Mouse (Mus musculus) liver, embryonic 13.5 days (tissue): ENCODE data around the gene Ddn. TPM values are rescaled to one million over a fixed set of nuclear protein-coding genes. Genes with fewer than 3 reads are reported as not detected.

Experiments
- ATAC-seq: fragments of 200-750 bp; cut with Nextera tagmentation; 2 replicates; pipeline ENCODE4 v1.8.0; 2017; ENCODE audit warnings: low read depth, mild to moderate bottlenecking, moderate number of reproducible peaks, moderate library complexity
- DNase-seq: peaks from one replicate; pipeline ENCODE4 v3.0.0; 2022
- H3K27ac ChIP-seq: fragments of 300-500 bp; sonication (generic); 2 replicates; pipeline ENCODE4 v1.5.1; 2015; ENCODE audit warnings: moderate library complexity, mild to moderate bottlenecking, inconsistent platforms
- H3K27me3 ChIP-seq: fragments of 300-500 bp; sonication (generic); 2 replicates; pipeline ENCODE4 v1.6.1; 2015; ENCODE audit warnings: mild to moderate bottlenecking, inconsistent platforms
- H3K36me3 ChIP-seq: fragments of 300-500 bp; sonication (generic); 2 replicates; pipeline ENCODE4 v1.6.1; 2015; ENCODE audit warnings: mild to moderate bottlenecking, inconsistent platforms
- H3K4me1 ChIP-seq: fragments of 300-500 bp; sonication (generic); replicated peaks from 2 replicates; pipeline ENCODE4 v1.6.1; 2015; ENCODE audit warnings: inconsistent platforms
- H3K4me2 ChIP-seq: fragments of 300-500 bp; sonication (generic); 2 replicates; pipeline ENCODE4 v1.6.1; 2015; ENCODE audit warnings: inconsistent platforms, mild to moderate bottlenecking, moderate library complexity
- H3K4me3 ChIP-seq: fragments of 300-500 bp; sonication (generic); replicated peaks from 2 replicates; pipeline ENCODE4 v1.5.1; 2015; ENCODE audit warnings: mild to moderate bottlenecking, inconsistent platforms
- H3K9ac ChIP-seq: fragments of 300-500 bp; sonication (generic); 2 replicates; pipeline ENCODE4 v1.6.1; 2015; ENCODE audit warnings: mild to moderate bottlenecking, inconsistent platforms
- H3K9me3 ChIP-seq: fragments of 300-500 bp; sonication (generic); replicated peaks from 2 replicates; pipeline ENCODE4 v1.6.1; 2016; ENCODE audit warnings: inconsistent platforms
- WGBS: fragments of 180-500 bp; shearing (Covaris S2); methylation state at CpG from one replicate; pipeline ENCODE4 v1.1.7; 2015; ENCODE audit not compliant: insufficient replicate concordance; 5-methylcytosine and 5-hydroxymethylcytosine counted together
- polyA plus RNA-seq: library from polyadenylated mRNA; unstranded; fragments of >200 nt; fragmentation: Nextera tagmentation; extraction: Ambion mirVana; gene quantifications from 2 replicates; pipeline ENCODE4 v1.2.1, GENCODE M21; 2015

Gene Ddn
- polyA plus RNA-seq, 1 experiment from 2014 or later: not detected

DNA sequence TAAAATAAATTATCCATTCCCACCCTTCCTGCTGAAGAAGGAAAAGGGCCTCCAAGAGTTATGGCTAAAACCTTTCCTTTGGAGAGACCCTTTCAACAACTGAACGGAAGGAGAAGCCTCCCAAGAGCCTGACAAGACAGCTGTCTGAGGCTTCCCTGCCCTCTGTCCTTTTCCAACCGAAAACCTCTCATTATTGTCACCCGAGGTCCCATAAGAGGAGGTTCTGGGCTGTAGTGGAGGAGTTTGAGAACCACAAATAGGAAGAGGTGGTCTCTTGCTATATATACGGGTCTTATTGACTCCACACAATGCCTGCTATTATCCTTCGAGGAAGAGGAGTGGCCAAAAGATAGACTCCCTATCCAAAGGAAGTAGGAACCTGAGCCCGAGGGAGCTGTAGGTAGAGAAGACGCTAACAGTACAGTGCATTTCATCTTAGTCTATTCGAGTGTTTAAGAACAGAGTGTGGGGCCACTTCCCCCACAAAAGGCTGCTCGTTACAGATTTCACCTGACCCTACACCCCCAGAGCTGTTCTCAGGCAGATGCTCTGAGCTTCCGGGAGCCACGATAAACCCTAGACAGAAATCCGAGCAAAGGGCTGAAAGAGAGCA is 37.4 kb downstream of the Ddn start:
- peak overlapping the region; percentile 50 for H3K4me3 ChIP-seq
- H3K4me1 ChIP-seq: peaks cover 30% of the 10 kb centered on the region
- H3K9me3 ChIP-seq: no peaks in the 10 kb centered on the region
- H3K27me3 ChIP-seq: peaks cover 92% of the 10 kb centered on the region
- H3K4me2 ChIP-seq: peak overlapping the region; percentile 65
- DNase-seq (no peak), ATAC-seq (no peak)
- 5% methylated on average over 12 of the region's 12 CpGs for WGBS
- no peak overlapping the region for H3K9ac ChIP-seq
- no peaks in the 10 kb centered on the region for H3K36me3 ChIP-seq
- no peak overlapping the region for H3K27ac ChIP-seq

DNA sequence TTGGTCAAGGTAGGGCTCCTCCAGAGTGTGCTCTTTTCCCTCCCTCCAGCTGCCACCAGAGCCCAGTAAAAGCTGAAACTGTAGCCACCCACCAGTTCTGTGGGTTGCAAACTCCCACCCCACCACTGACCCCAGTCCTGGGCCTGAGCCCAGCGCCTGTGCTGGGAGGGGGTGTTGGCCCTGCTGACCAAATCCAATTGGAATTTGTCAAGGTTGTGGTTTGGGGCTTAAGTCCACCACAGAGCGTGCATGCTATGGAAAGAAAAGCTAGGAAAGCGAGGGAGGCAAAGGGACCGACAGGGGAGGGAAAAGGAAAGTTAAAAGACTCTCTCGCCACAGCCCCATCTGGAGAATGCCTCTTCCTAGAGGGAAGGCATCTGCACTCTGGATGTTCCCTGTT is 41.0 kb downstream of the Ddn start:
- H3K36me3 ChIP-seq: no peaks in the 10 kb centered on the region
- no peak overlapping the region for H3K27ac ChIP-seq
- no peak overlapping the region for H3K9ac ChIP-seq
- H3K27me3 ChIP-seq: peaks cover 84% of the 10 kb centered on the region
- DNase-seq: no peak
- ATAC-seq: no peak
- 51% methylated on average over 5 of the region's 5 CpGs for WGBS
- no peaks in the 10 kb centered on the region for H3K9me3 ChIP-seq
- no peak overlapping the region for H3K4me2 ChIP-seq
- H3K4me3 ChIP-seq: no peak overlapping the region
- peaks cover 18% of the 10 kb centered on the region for H3K4me1 ChIP-seq

- Histone ChIP-seq H3K27ac (no peak overlapping the region), H3K9me3 (no peaks in the 10 kb centered on the region), H3K4me3 (no peak overlapping the region), H3K9ac (no peak overlapping the region), H3K4me1 (peaks cover 25% of the 10 kb centered on the region), H3K4me2 (no peak overlapping the region), H3K27me3 (peaks cover 63% of the 10 kb centered on the region), H3K36me3 (no peaks in the 10 kb centered on the region)
- no peak for ATAC-seq
- DNase-seq: no peak
- 57% methylated on average over 4 of the region's 4 CpGs for WGBS
Observed at GRCm38 (mm10) chr15:98765929-98766328, 43.4 kb downstream of the Ddn start.

- Histone ChIP-seq H3K4me2 (peak within 1 kb of the TSS; percentile 99), H3K9ac (peak within 1 kb of the TSS; percentile 87), H3K27ac (peak within 1 kb of the TSS; percentile 62), H3K9me3 (no peaks in the 10 kb centered on the region), H3K27me3 (peaks cover 33% of the 10 kb centered on the region), H3K4me1 (peaks cover 25% of the 10 kb centered on the region), H3K36me3 (peaks cover 9% of the 10 kb centered on the region), H3K4me3 (peak within 1 kb of the TSS; percentile 85)
- DNase-seq (peak; percentile 87), ATAC-seq (peak; percentile 86)
- under 1% methylated on average over 61 of the region's 76 CpGs for WGBS
Observed at GRCm38 (mm10) chr15:98762670-98763529, 46.4 kb downstream of the Ddn start, which contains the start of gene Arf3. Arf3 (minus strand) TSS chr15:98763214.

GRCm38 (mm10) chr15:98762201-98762621 is 47.1 kb downstream of the Ddn start:
- ATAC-seq (peak; percentile 70), DNase-seq (peak; percentile 58)
- Histone ChIP-seq H3K9ac (peak overlapping the region; percentile 87), H3K27me3 (peaks cover 30% of the 10 kb centered on the region), H3K4me2 (peak overlapping the region; percentile 99), H3K36me3 (peaks cover 9% of the 10 kb centered on the region), H3K4me1 (peaks cover 25% of the 10 kb centered on the region), H3K27ac (peak overlapping the region; percentile 62), H3K9me3 (no peaks in the 10 kb centered on the region), H3K4me3 (peak overlapping the region; percentile 85)
- 2% methylated on average over 19 of the region's 24 CpGs for WGBS

- Histone ChIP-seq H3K36me3 (peaks cover 11% of the 10 kb centered on the region), H3K4me1 (peaks cover 32% of the 10 kb centered on the region), H3K9ac (no peak overlapping the region), H3K27ac (no peak overlapping the region), H3K27me3 (no peaks in the 10 kb centered on the region), H3K9me3 (no peaks in the 10 kb centered on the region), H3K4me2 (no peak overlapping the region), H3K4me3 (no peak overlapping the region)
- no peak for ATAC-seq
- no peak for DNase-seq
- WGBS: 56% methylated on average over 2 of the region's 2 CpGs
Observed at GRCm38 (mm10) chr15:98754125-98754524, 55.2 kb downstream of the Ddn start.

Other genes with a start within 250 kb of the Ddn start
- gene Ccnt1, start 238.6 kb downstream of the Ddn start, polyA plus RNA-seq: 27.4 and 34.3 TPM in 2 replicates
- gene 4930415O20Rik, start 238.5 kb downstream of the Ddn start, polyA plus RNA-seq: not detected in 2 replicates
- 5.2 and 6.2 TPM in 2 replicates for gene Adcy6, start 199.4 kb downstream of the Ddn start, polyA plus RNA-seq
- gene Cacnb3, start 178.7 kb downstream of the Ddn start, polyA plus RNA-seq: 1.4 and 1.5 TPM in 2 replicates
- gene Ddx23, start 146.6 kb downstream of the Ddn start, polyA plus RNA-seq: 14.7 and 15.5 TPM in 2 replicates
- gene Rnd1, start 132.0 kb downstream of the Ddn start, polyA plus RNA-seq: 0.35 and 0.37 TPM in 2 replicates
- 0.06 TPM in 1 of 2 replicates, not detected in the other for gene Ccdc65, start 101.3 kb downstream of the Ddn start, polyA plus RNA-seq
- 91.3 and 91.7 TPM in 2 replicates for gene Fkbp11, start 81.3 kb downstream of the Ddn start, polyA plus RNA-seq
- 11.9 and 13.8 TPM in 2 replicates for gene Arf3, start 46.3 kb downstream of the Ddn start, polyA plus RNA-seq
- gene Wnt10b, start 31.3 kb downstream of the Ddn start, polyA plus RNA-seq: not detected in 2 replicates
- gene Wnt1, start 19.6 kb downstream of the Ddn start, polyA plus RNA-seq: not detected in 2 replicates
- gene Prkag1, start 22.0 kb upstream of the Ddn start, polyA plus RNA-seq: 116 and 117 TPM in 2 replicates
- 4.0 and 4.2 TPM in 2 replicates for gene Kmt2d, start 61.7 kb upstream of the Ddn start, polyA plus RNA-seq
- 4.0 and 4.2 TPM in 2 replicates for gene Rhebl1, start 85.0 kb upstream of the Ddn start, polyA plus RNA-seq
- gene Dhh, start 89.0 kb upstream of the Ddn start, polyA plus RNA-seq: 0.12 and 0.16 TPM in 2 replicates
- 3.2 and 3.9 TPM in 2 replicates for gene Lmbr1l, start 108.7 kb upstream of the Ddn start, polyA plus RNA-seq
- gene Tuba1b, start 125.1 kb upstream of the Ddn start, polyA plus RNA-seq: 1,202 and 1,287 TPM in 2 replicates
- not detected in 2 replicates for gene Gm49450, start 144.1 kb upstream of the Ddn start, polyA plus RNA-seq
- gene Tuba1a, start 144.2 kb upstream of the Ddn start, polyA plus RNA-seq: 109 TPM in 2 replicates
- gene Tuba1c, start 220.4 kb upstream of the Ddn start, polyA plus RNA-seq: 239 and 246 TPM in 2 replicates
- 0.54 and 0.62 TPM in 2 replicates for gene Prph, start 245.7 kb upstream of the Ddn start, polyA plus RNA-seq